Mouse (Mus musculus): Measurements from ENCODE around the gene Sept1. TPM values are rescaled to one million over a fixed set of nuclear protein-coding genes. Genes with fewer than 3 reads are reported as not detected.

The Sept1 gene
- polyA plus RNA-seq (2016; fragmentation: Nextera tagmentation; extraction: Ambion mirVana): 34.0 and 39.7 TPM in 2 replicates

- H3K36me3 ChIP-seq: peaks cover 57% of the 10 kb centered on the region
- peak within 1 kb of the TSS; percentile 98 for H3K27ac ChIP-seq
- peak; percentile 81 for ATAC-seq (ENCODE audit: insufficient number of reproducible peaks, insufficient read depth, low FRiP score, low TSS enrichment)
- peaks cover 24% of the 10 kb centered on the region for H3K4me1 ChIP-seq
- H3K9ac ChIP-seq: peak within 1 kb of the TSS; percentile 96
- under 1% methylated on average over 64 of the region's 64 CpGs for WGBS
- no peaks in the 10 kb centered on the region for H3K9me3 ChIP-seq
- no peaks in the 10 kb centered on the region for H3K27me3 ChIP-seq
- H3K4me3 ChIP-seq: peak within 1 kb of the TSS; percentile 92
- peak within 1 kb of the TSS; percentile 72 for H3K4me2 ChIP-seq (replicated peaks)
Observed at GRCm38 (mm10) chr7:127232622-127233367, at the start of gene Sept1, which contains the start of gene Zfp553. TSS of gene Sept1 (minus strand) at chr7:127233130. TSS of gene Zfp553 (plus strand) at chr7:127233061.

GRCm38 (mm10) chr7:127282190-127282589, 49.3 kb upstream of the Sept1 start:
- Histone ChIP-seq H3K9ac (no peak overlapping the region), H3K4me3 (no peak overlapping the region), H3K4me2 (replicated peaks) (no peak overlapping the region), H3K9me3 (0 out of 2 replicates have a peak, but pooled peaks cover 7% of the 10 kb centered on the region), H3K4me1 (no peaks in the 10 kb centered on the region), H3K27ac (no peak overlapping the region), H3K27me3 (no peaks in the 10 kb centered on the region), H3K36me3 (no peaks in the 10 kb centered on the region)
- no peak for ATAC-seq (ENCODE audit: insufficient number of reproducible peaks, insufficient read depth, low FRiP score, low TSS enrichment)
- WGBS: 84% methylated on average over 2 of the region's 2 CpGs

- Histone ChIP-seq H3K4me2 (replicated peaks) (no peak overlapping the region), H3K27ac (no peak overlapping the region), H3K36me3 (no peaks in the 10 kb centered on the region), H3K27me3 (no peaks in the 10 kb centered on the region), H3K4me1 (no peaks in the 10 kb centered on the region), H3K9me3 (no peaks in the 10 kb centered on the region), H3K9ac (no peak overlapping the region), H3K4me3 (no peak overlapping the region)
- ATAC-seq (ENCODE audit: insufficient number of reproducible peaks, insufficient read depth, low FRiP score, low TSS enrichment): no peak
- WGBS: 70% methylated on average over 4 of the region's 4 CpGs
Observed at GRCm38 (mm10) chr7:127281114-127281513, 48.2 kb upstream of the Sept1 start.

GRCm38 (mm10) chr7:127280092-127280491, 47.2 kb upstream of the Sept1 start:
- Histone ChIP-seq H3K4me3 (no peak overlapping the region), H3K36me3 (no peaks in the 10 kb centered on the region), H3K4me1 (no peaks in the 10 kb centered on the region), H3K9me3 (no peaks in the 10 kb centered on the region), H3K9ac (no peak overlapping the region), H3K27ac (no peak overlapping the region), H3K27me3 (no peaks in the 10 kb centered on the region), H3K4me2 (replicated peaks) (no peak overlapping the region)
- no peak for ATAC-seq (ENCODE audit: insufficient number of reproducible peaks, insufficient read depth, low FRiP score, low TSS enrichment)
- 69% methylated on average over 3 of the region's 3 CpGs for WGBS

- no peak overlapping the region for H3K27ac ChIP-seq
- no peaks in the 10 kb centered on the region for H3K27me3 ChIP-seq
- ATAC-seq (ENCODE audit: insufficient number of reproducible peaks, insufficient read depth, low FRiP score, low TSS enrichment): no peak
- no peak overlapping the region for H3K4me2 ChIP-seq (replicated peaks)
- no peaks in the 10 kb centered on the region for H3K36me3 ChIP-seq
- WGBS: 23% methylated on average over 8 of the region's 8 CpGs
- H3K4me3 ChIP-seq: no peak overlapping the region
- 0 out of 2 replicates have a peak, but pooled peaks cover 5% of the 10 kb centered on the region for H3K4me1 ChIP-seq
- H3K9ac ChIP-seq: 0 out of 2 replicates have a peak overlapping the region, but pooled peaks have one; percentile 4
- H3K9me3 ChIP-seq: no peaks in the 10 kb centered on the region
Observed at GRCm38 (mm10) chr7:127278311-127278710, 45.4 kb upstream of the Sept1 start.

- WGBS: 48% methylated on average over 5 of the region's 5 CpGs
- Histone ChIP-seq H3K4me3 (no peak overlapping the region), H3K27ac (no peak overlapping the region), H3K27me3 (no peaks in the 10 kb centered on the region), H3K9ac (no peak overlapping the region), H3K9me3 (no peaks in the 10 kb centered on the region), H3K4me2 (replicated peaks) (no peak overlapping the region), H3K4me1 (peaks cover 13% of the 10 kb centered on the region; the same call in 1 of the 2 replicates), H3K36me3 (peaks cover 9% of the 10 kb centered on the region)
- no peak for ATAC-seq (ENCODE audit: insufficient number of reproducible peaks, insufficient read depth, low FRiP score, low TSS enrichment)
Observed at GRCm38 (mm10) chr7:127276519-127276961, 43.6 kb upstream of the Sept1 start.

- peak; percentile 74; the same call in 1 of the 2 replicates for ATAC-seq (ENCODE audit: insufficient number of reproducible peaks, insufficient read depth, low FRiP score, low TSS enrichment)
- WGBS: 2% methylated on average over 39 of the region's 39 CpGs
- Histone ChIP-seq H3K9ac (peak within 1 kb of the TSS; percentile 86), H3K4me1 (peaks cover 13% of the 10 kb centered on the region; the same call in 1 of the 2 replicates), H3K27me3 (no peaks in the 10 kb centered on the region), H3K4me3 (peak within 1 kb of the TSS; percentile 84), H3K27ac (peak within 1 kb of the TSS; percentile 84), H3K9me3 (no peaks in the 10 kb centered on the region), H3K36me3 (peaks cover 22% of the 10 kb centered on the region), H3K4me2 (replicated peaks) (peak within 1 kb of the TSS; percentile 89)
Observed at GRCm38 (mm10) chr7:127273925-127274789, 41.2 kb upstream of the Sept1 start, which contains the start of gene Sephs2. TSS of gene Sephs2 (minus strand) at chr7:127274055.

GRCm38 (mm10) chr7:127273118-127273923, 40.4 kb upstream of the Sept1 start:
- ATAC-seq (ENCODE audit: insufficient number of reproducible peaks, insufficient read depth, low FRiP score, low TSS enrichment): peak; percentile 45; the same call in 1 of the 2 replicates
- H3K27ac ChIP-seq: peak overlapping the region; percentile 84
- peaks cover 24% of the 10 kb centered on the region for H3K36me3 ChIP-seq
- H3K4me2 ChIP-seq (replicated peaks): peak overlapping the region; percentile 89
- 18% methylated on average over 50 of the region's 50 CpGs for WGBS
- H3K4me1 ChIP-seq: peaks cover 13% of the 10 kb centered on the region; the same call in 1 of the 2 replicates
- H3K27me3 ChIP-seq: no peaks in the 10 kb centered on the region
- peak overlapping the region; percentile 86 for H3K9ac ChIP-seq
- H3K4me3 ChIP-seq: peak overlapping the region; percentile 84
- peaks cover 2% of the 10 kb centered on the region; the same call in 1 of the 2 replicates for H3K9me3 ChIP-seq

- Histone ChIP-seq H3K27ac (no peak overlapping the region), H3K9ac (no peak overlapping the region), H3K9me3 (peaks cover 5% of the 10 kb centered on the region), H3K27me3 (no peaks in the 10 kb centered on the region), H3K4me3 (peak overlapping the region; percentile 84; the same call in 1 of the 2 replicates), H3K4me2 (replicated peaks) (peak overlapping the region; percentile 89; the same call in 1 of the 2 replicates), H3K4me1 (peaks cover 13% of the 10 kb centered on the region; the same call in 1 of the 2 replicates), H3K36me3 (peaks cover 24% of the 10 kb centered on the region)
- no peak for ATAC-seq (ENCODE audit: insufficient number of reproducible peaks, insufficient read depth, low FRiP score, low TSS enrichment)
- 94% methylated on average over 15 of the region's 15 CpGs for WGBS
Observed at GRCm38 (mm10) chr7:127272566-127272965, 39.6 kb upstream of the Sept1 start.

GRCm38 (mm10) chr7:127271093-127271492, 38.2 kb upstream of the Sept1 start:
- WGBS: 94% methylated on average over 4 of the region's 4 CpGs
- peaks cover 13% of the 10 kb centered on the region; the same call in 1 of the 2 replicates for H3K4me1 ChIP-seq
- no peaks in the 10 kb centered on the region for H3K27me3 ChIP-seq
- peaks cover 24% of the 10 kb centered on the region for H3K36me3 ChIP-seq
- no peak for ATAC-seq (ENCODE audit: insufficient number of reproducible peaks, insufficient read depth, low FRiP score, low TSS enrichment)
- H3K27ac ChIP-seq: no peak overlapping the region
- no peak overlapping the region for H3K9ac ChIP-seq
- H3K4me2 ChIP-seq (replicated peaks): no peak overlapping the region
- H3K4me3 ChIP-seq: no peak overlapping the region
- peaks cover 5% of the 10 kb centered on the region for H3K9me3 ChIP-seq
